Mouse (Mus musculus) E14TG2a.4 (cell line): ENCODE results near the gene Ina.

ENCODE experiments used
- CTCF ChIP-seq: conservative IDR thresholded peaks from 2 replicates; pipeline ENCODE4 v1.5.1; 2014; ENCODE audit warnings: low read length
- NANOG ChIP-seq: IDR thresholded peaks from 2 replicates; pipeline ENCODE4 v1.6.1; 2014; ENCODE audit warnings: borderline replicate concordance, low read length, mixed read lengths
- POU5F1 ChIP-seq: IDR thresholded peaks from 2 replicates; pipeline ENCODE4 v1.6.1; 2014; ENCODE audit warnings: low read length, borderline replicate concordance

- TF ChIP-seq CTCF (no peak), NANOG (no peak), POU5F1 (no peak)
Measured at GRCm38 (mm10) chr19:46983352-46983965, 31.0 kb upstream of the Ina start.
